Mouse (Mus musculus) neural tube, embryonic 12.5 days (tissue): Measurements from ENCODE around the gene Hspa8. TPM values are rescaled to one million over a fixed set of nuclear protein-coding genes. Genes with fewer than 3 reads are reported as not detected.
"Not testable (repeated sequence)": the region's sequence is repeated elsewhere in the genome, so short reads cannot be mapped to it uniquely, and the experiment has no call there.

Experiments used
- ATAC-seq: fragments of 200-750 bp; cut with Nextera tagmentation; 2 replicates; pipeline ENCODE4 v1.8.0; 2017; ENCODE audit warnings: low read depth, mild to moderate bottlenecking, moderate TSS enrichment, moderate library complexity; ENCODE audit not compliant: low FRiP score
- H3K27ac ChIP-seq: fragments of 300-500 bp; sonication (generic); 2 replicates; pipeline ENCODE4 v1.5.1; 2016
- H3K27me3 ChIP-seq: fragments of 300-500 bp; sonication (generic); replicated peaks from 2 replicates; pipeline ENCODE4 v1.6.1; 2016; ENCODE audit warnings: mild to moderate bottlenecking
- H3K36me3 ChIP-seq: fragments of 300-500 bp; sonication (generic); 2 replicates; pipeline ENCODE4 v1.6.1; 2016; ENCODE audit warnings: mild to moderate bottlenecking
- H3K4me1 ChIP-seq: fragments of 300-500 bp; sonication (generic); 2 replicates; pipeline ENCODE4 v1.6.1; 2016
- H3K4me2 ChIP-seq: fragments of 300-500 bp; sonication (generic); replicated peaks from 2 replicates; pipeline ENCODE4 v1.6.1; 2016; ENCODE audit warnings: mild to moderate bottlenecking
- H3K4me3 ChIP-seq: fragments of 300-500 bp; sonication (generic); 2 replicates; pipeline ENCODE4 v1.5.1; 2016
- H3K9ac ChIP-seq: fragments of 300-500 bp; sonication (generic); 2 replicates; pipeline ENCODE4 v1.6.1; 2016; ENCODE audit warnings: mild to moderate bottlenecking
- H3K9me3 ChIP-seq: fragments of 300-500 bp; sonication (generic); 2 replicates; pipeline ENCODE4 v1.6.1; 2016; ENCODE audit warnings: mild to moderate bottlenecking
- WGBS: fragments of 180-500 bp; shearing (Covaris S2); methylation state at CpG from one replicate; pipeline ENCODE4 v1.1.7; 2016; 5-methylcytosine and 5-hydroxymethylcytosine counted together
- polyA plus RNA-seq: library from polyadenylated mRNA; unstranded; fragments of >200 nt; fragmentation: Nextera tagmentation; extraction: Ambion mirVana; gene quantifications from 2 replicates; pipeline ENCODE4 v1.2.1, GENCODE M21; 2016

Hspa8 gene
- polyA plus RNA-seq, 1 experiment from 2014 or later, result 2,593 TPM

DNA sequence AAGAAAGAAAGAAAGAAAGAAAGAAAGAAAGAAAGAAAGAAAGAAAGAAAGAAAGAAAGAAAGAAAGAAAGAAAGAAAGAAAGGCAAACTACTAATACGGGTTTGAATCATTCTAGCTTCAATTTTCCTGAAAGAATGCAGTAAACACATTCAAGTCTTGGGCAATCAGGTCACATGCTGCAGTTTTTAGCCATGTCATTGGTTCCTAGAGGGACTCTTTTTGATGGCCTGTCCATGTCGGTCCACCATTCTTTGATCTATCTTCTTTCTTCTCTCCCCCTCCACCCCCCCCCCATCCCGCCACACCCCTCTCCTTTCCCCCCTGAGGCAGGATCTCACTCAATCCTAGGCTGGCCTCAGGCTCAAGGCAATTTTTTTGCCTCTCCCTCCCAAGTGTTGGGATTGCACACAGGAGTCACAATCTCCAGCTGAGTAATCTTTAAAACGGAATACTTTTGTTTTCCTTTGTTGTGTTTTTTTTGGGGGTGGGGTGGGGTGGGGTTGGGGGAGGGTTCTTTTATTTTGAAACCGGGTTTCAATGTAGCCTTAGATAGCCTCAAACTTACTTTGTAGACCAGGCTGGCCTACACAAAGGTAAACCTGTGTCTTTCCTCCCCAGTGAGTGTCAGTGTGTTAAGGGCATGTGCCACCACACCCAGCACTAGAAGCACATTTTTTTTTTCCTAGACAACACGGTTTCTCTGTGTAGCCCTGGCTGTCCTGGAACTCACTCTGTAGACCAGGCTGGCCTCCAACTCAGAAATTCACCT, 8.7 kb upstream of the Hspa8 start:
- H3K27me3 ChIP-seq, result no peaks in the 10 kb centered on the region
- H3K27ac ChIP-seq, result no peak overlapping the region
- no peaks in the 10 kb centered on the region for H3K4me1 ChIP-seq
- WGBS, result 65% methylated on average over 6 of the region's 6 CpGs
- H3K36me3 ChIP-seq, result no peaks in the 10 kb centered on the region
- no peak overlapping the region for H3K4me2 ChIP-seq
- ATAC-seq, result no peak
- H3K9ac ChIP-seq, result no peak overlapping the region
- no peaks in the 10 kb centered on the region for H3K9me3 ChIP-seq
- H3K4me3 ChIP-seq, result no peak overlapping the region

DNA sequence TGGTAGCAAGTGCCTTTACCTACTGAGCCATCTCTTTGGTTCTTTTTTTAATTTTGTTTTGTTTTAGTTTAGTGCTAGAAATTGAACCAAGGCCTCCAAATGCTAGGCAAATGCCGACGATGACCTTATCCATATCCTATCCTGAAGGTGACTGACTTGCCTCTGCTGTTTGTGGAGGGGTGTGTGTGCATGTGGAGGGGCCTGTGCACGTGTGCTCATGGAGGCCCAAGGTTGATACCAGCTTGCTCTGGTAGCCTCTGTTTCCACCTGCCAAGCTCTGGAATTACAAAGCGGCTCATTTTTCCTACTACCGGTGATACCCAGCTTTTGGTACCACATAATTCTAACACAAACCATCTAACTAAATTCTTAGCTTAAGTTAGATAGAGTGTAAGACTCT, 7.2 kb upstream of the Hspa8 start:
- no peaks in the 10 kb centered on the region for H3K4me1 ChIP-seq
- H3K36me3 ChIP-seq, result no peaks in the 10 kb centered on the region
- H3K4me2 ChIP-seq, result no peak overlapping the region
- no peak overlapping the region for H3K9ac ChIP-seq
- H3K4me3 ChIP-seq, result no peak overlapping the region
- no peaks in the 10 kb centered on the region for H3K27me3 ChIP-seq
- ATAC-seq, result no peak
- H3K9me3 ChIP-seq, result no peaks in the 10 kb centered on the region
- 96% methylated on average over 5 of the region's 5 CpGs for WGBS
- no peak overlapping the region for H3K27ac ChIP-seq

DNA sequence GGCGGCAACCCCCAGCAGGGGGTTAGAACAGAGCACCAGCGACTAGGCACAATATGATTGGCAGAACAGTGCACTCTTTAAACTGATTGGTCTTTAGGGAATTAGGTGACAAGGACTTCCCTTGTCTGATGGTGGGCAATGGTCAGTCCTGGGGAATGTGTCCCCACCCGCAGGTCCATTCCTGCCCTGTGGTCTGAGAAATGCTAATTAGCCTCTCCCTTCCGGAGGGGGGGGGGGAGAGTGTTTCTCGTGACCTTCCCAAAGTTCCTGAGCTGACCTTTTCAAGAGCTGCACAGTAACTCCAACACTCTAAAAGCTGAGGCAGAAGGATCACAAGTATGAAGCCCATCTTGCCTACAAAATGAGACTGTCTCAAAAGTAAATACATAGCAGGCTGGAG, 6.5 kb upstream of the Hspa8 start:
- Histone ChIP-seq H3K27me3 (no peaks in the 10 kb centered on the region), H3K9me3 (no peaks in the 10 kb centered on the region), H3K4me2 (no peak overlapping the region), H3K4me3 (no peak overlapping the region), H3K9ac (no peak overlapping the region), H3K4me1 (peaks cover 4% of the 10 kb centered on the region), H3K36me3 (no peaks in the 10 kb centered on the region), H3K27ac (no peak overlapping the region)
- WGBS, result 15% methylated on average over 5 of the region's 5 CpGs
- ATAC-seq, result no peak

DNA sequence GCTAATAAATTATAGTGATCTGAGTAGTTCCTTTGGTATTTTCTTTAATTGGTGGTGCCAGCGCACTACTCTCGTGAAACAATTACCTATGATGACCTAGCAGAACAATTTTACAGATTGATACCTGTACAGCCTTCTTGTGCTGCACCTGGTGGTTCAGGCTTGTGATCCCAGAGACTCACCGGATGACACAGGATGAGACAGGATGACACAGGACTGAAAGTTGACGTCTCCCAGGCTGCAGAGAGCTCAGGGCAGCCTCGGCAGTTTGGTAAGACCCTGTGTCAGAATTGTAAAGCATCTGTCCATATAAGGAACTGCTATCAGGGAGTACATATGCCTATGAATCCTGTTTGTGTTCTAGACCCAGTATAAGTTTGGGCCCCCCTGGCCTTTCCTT, 5.9 kb upstream of the Hspa8 start:
- no peak for ATAC-seq
- WGBS, result 71% methylated on average over 5 of the region's 5 CpGs
- Histone ChIP-seq H3K4me1 (peaks cover 4% of the 10 kb centered on the region), H3K9ac (no peak overlapping the region), H3K4me3 (no peak overlapping the region), H3K27ac (no peak overlapping the region), H3K36me3 (no peaks in the 10 kb centered on the region), H3K4me2 (no peak overlapping the region), H3K9me3 (no peaks in the 10 kb centered on the region), H3K27me3 (no peaks in the 10 kb centered on the region)

DNA sequence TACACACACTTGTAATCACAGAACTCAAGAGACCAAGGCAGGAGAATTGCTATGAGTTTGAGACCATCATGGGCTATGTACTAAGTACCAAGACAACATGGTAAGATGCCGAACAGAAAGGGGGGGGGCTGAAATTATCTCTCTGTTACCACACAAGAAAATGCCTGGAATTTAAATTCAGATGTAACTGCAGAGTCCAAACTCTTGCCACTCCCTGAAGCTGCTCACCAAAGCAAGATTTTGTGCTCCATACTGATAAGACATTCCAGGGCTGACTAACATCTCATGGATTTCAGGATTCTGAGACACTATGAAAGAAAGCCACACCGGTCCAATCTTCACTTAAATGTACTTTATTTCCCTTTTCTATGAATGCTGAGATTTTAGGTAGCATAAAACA, 5.2 kb upstream of the Hspa8 start:
- Histone ChIP-seq H3K27ac (no peak overlapping the region), H3K4me2 (no peak overlapping the region), H3K4me1 (peaks cover 4% of the 10 kb centered on the region), H3K9me3 (no peaks in the 10 kb centered on the region), H3K36me3 (no peaks in the 10 kb centered on the region), H3K9ac (no peak overlapping the region), H3K4me3 (no peak overlapping the region), H3K27me3 (no peaks in the 10 kb centered on the region)
- ATAC-seq, result no peak
- WGBS, result 82% methylated on average over 2 of the region's 2 CpGs

DNA sequence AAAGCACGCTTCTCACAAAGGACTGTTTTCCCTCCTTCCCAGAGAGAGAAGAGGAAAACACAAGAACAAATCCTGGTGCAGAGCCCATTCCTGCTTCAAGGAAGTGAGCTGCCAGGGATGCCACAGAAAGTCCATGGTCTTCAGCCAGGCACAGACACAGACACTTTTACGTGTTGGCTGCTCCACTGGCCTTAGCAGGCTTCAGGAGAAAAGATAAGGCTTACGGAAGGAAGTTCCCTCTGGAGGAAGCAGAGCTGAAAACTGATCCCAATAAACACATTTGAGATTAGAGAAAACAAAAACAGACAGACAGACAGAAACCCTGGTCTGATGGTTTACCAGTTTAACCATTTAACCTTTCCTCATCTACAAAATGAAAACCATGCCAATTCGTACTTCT, 4.7 kb upstream of the Hspa8 start:
- Histone ChIP-seq H3K27me3 (no peaks in the 10 kb centered on the region), H3K9ac (no peak overlapping the region), H3K27ac (no peak overlapping the region), H3K4me3 (no peak overlapping the region), H3K9me3 (no peaks in the 10 kb centered on the region), H3K4me2 (no peak overlapping the region), H3K36me3 (no peaks in the 10 kb centered on the region), H3K4me1 (peaks cover 4% of the 10 kb centered on the region)
- no peak for ATAC-seq
- WGBS, result 81% methylated on average over 4 of the region's 4 CpGs

DNA sequence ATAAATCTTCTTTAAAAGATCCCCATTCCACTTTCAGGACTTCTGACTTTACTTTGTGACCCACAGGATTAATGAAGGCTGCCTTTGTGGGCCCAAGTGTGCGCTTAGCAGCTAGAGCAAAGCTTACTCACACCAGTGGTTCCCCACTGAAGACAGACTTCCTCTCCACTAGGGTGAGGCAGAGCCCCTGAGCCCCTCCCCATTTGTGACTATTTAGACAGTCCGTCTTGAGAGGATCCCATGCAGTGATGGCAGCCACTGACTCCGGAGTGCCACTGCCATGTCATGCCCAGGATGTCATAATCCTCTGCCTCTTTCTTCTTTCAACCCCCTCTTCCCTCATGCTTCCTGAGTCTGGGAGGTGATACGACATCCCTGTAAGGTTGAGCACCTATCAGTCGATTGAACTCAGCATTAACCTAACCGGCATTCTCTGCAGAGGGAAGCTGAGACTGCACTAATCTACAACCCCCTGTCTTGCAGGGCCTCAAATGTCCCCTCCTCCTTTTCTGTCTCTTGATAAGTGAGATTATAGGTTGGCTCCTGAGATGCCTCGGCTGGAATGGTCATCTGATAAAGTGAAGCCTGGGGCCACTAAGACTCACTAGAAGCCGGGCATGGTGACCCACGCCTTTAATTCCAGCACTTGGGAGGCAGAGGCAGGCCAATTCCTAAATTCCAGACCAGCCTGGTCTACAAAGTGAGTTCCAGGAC, 2.4 kb upstream of the Hspa8 start:
- H3K27me3 ChIP-seq, result no peaks in the 10 kb centered on the region
- H3K4me1 ChIP-seq, result peaks cover 8% of the 10 kb centered on the region
- H3K27ac ChIP-seq, result no peak overlapping the region
- H3K4me3 ChIP-seq, result no peak overlapping the region
- H3K36me3 ChIP-seq, result peaks cover under 1% of the 10 kb centered on the region; the same call in 1 of the 2 replicates
- 82% methylated on average over 9 of the region's 9 CpGs for WGBS
- ATAC-seq, result no peak
- H3K9me3 ChIP-seq, result no peaks in the 10 kb centered on the region
- no peak overlapping the region for H3K4me2 ChIP-seq
- H3K9ac ChIP-seq, result no peak overlapping the region

DNA sequence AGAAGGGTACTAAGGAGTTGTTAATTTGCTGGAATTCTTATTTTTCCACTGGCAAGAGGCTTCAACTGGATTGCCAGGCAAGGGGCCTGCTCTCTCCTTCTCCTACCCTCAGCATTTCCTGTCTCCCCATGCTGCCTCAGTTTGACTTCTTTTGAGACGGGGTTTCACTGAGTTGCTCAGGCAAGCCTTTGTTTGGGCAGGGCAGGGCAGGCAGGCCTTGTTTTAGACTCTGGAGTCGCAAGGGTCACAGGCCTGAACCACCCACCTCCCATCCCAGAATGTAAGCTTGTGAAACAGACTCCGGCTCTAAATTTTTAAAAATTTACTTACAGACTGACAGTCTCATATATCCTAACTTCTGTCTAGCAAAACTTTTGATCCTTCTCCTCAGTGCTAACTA, 1.7 kb upstream of the Hspa8 start:
- 36% methylated on average over 3 of the region's 3 CpGs for WGBS
- peak overlapping the region; percentile 67; the same call in 1 of the 2 replicates for H3K4me2 ChIP-seq
- H3K27me3 ChIP-seq, result no peaks in the 10 kb centered on the region
- no peak overlapping the region for H3K4me3 ChIP-seq
- H3K27ac ChIP-seq, result peak overlapping the region; percentile 94; the same call in 1 of the 2 replicates
- no peaks in the 10 kb centered on the region for H3K9me3 ChIP-seq
- H3K36me3 ChIP-seq, result peaks cover 8% of the 10 kb centered on the region
- H3K4me1 ChIP-seq, result peaks cover 13% of the 10 kb centered on the region
- ATAC-seq, result no peak
- no peak overlapping the region for H3K9ac ChIP-seq

DNA sequence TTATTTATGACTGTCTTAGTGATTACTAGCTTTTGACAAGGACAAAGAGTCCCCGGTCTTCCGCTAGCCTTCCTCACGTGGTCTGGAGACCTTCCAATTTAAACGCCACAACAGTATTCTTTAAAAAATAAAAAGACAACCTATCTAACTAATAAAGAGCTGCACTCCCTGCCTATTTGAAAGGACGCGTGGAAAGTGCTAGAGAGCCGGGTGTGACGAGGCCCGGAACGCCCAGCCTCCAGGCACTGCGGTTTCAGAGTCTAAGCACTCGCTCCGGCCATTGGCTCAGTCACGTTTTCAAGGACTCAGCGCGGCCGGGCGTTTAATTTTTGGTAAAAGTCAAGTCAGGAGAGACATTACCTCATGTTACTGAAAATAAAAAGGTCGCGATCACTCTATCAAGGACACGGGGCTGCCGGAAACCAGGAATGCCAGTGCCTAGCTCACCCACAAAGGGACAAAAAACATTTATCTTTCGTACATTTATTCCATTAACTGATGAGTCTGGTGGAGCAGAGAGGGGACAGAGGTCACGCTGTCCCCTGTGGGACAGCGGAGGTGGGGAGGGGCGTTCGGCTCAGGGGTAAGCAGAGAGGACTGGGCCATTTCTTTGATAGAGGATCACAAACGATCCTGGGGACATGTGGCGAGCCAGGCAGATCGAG, 815 bp upstream of the Hspa8 start:
- Histone ChIP-seq H3K9me3 (no peaks in the 10 kb centered on the region), H3K4me3 (peak overlapping the region; percentile 46), H3K4me1 (peaks cover 18% of the 10 kb centered on the region), H3K9ac (peak overlapping the region; percentile 77), H3K27ac (peak overlapping the region; percentile 94), H3K27me3 (no peaks in the 10 kb centered on the region), H3K4me2 (peak overlapping the region; percentile 67), H3K36me3 (peaks cover 15% of the 10 kb centered on the region)
- peak; percentile 55 for ATAC-seq
- under 1% methylated on average over 30 of the region's 30 CpGs for WGBS

DNA sequence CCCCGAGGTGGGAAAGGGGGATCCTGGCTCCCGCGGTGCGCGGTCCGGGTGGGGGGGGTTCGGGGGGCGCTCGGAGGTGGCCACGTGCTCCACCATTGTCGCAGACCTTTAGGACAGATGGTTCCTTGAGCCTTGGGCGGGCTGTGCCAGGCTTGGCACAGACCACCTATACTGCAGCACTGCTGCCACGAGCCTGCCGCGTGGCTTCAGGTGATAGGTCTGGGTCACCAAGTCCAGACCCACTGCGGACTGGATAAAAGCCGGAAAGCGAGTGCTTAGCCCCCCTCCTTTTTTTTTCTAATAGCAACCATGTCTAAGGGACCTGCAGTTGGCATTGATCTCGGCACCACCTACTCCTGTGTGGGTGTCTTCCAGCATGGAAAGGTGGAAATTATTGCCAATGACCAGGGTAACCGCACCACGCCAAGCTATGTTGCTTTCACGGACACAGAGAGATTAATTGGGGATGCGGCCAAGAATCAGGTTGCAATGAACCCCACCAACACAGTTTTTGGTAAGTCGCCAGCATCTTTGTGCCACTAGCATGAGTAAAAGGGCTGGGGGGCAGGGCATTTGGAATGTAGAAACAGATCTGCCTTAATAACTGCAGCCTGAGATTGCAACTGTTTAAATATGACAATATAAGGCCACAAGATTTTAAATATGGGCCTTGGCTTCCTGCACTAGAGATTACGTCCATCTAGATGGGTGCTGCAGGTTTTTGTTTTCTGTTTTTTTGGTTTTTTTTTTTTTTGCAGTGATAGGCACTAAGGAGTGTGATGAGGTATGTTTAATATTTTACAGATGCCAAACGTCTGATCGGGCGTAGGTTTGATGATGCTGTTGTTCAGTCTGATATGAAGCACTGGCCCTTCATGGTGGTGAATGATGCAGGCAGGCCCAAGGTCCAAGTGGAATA, 1.1 kb downstream of the Hspa8 start:
- Histone ChIP-seq H3K4me2 (peak overlapping the region; percentile 63), H3K27ac (peak overlapping the region; percentile 91), H3K4me3 (peak overlapping the region; percentile 98), H3K9ac (peak overlapping the region; percentile 99), H3K4me1 (peaks cover 31% of the 10 kb centered on the region), H3K36me3 (peaks cover 31% of the 10 kb centered on the region)
- H3K27me3 ChIP-seq, H3K9me3 ChIP-seq: not testable (repeated sequence)
- WGBS, result under 1% methylated on average over 28 of the region's 28 CpGs
- peak; percentile 23 for ATAC-seq

DNA sequence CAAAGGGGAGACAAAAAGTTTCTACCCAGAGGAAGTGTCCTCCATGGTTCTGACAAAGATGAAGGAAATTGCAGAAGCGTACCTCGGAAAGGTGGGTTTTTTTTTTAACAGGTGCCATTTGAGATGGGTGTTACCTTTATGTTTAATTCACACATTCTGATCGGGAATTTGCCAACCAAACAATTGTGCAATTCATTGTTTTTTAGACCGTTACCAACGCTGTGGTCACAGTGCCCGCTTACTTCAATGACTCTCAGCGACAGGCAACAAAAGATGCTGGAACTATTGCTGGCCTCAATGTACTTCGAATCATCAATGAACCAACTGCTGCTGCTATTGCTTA, 1.7 kb downstream of the Hspa8 start:
- H3K27me3 ChIP-seq, ATAC-seq, H3K9me3 ChIP-seq, H3K27ac ChIP-seq: not testable (repeated sequence)
- H3K4me2 ChIP-seq, result peak overlapping the region; percentile 63
- H3K9ac ChIP-seq, result peak overlapping the region; percentile 99
- peak overlapping the region; percentile 98 for H3K4me3 ChIP-seq
- peaks cover 37% of the 10 kb centered on the region for H3K4me1 ChIP-seq
- WGBS, result 6% methylated on average over 8 of the region's 8 CpGs
- peaks cover 35% of the 10 kb centered on the region for H3K36me3 ChIP-seq

DNA sequence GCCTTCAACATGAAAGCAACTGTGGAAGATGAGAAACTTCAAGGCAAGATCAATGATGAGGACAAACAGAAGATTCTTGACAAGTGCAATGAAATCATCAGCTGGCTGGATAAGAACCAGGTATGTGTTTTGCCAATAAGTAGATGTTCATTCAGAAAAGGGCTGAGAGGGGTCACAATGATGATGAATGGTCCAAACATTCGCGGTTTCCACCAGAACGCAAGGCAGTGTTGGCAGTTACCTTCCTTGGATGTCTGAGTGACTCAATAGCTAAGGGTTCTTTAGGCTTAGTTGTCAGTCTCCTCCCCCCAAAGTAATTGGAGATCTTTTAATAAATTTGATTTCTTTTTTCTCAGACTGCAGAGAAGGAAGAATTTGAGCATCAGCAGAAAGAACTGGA, 3.8 kb downstream of the Hspa8 start:
- not testable (repeated sequence) for H3K4me3 ChIP-seq, H3K27me3 ChIP-seq, ATAC-seq, H3K27ac ChIP-seq, H3K9me3 ChIP-seq, H3K9ac ChIP-seq
- Histone ChIP-seq H3K4me2 (peak overlapping the region; percentile 47; the same call in 1 of the 2 replicates), H3K4me1 (peaks cover 43% of the 10 kb centered on the region), H3K36me3 (peaks cover 35% of the 10 kb centered on the region)
- WGBS, result 67% methylated on average over 3 of the region's 3 CpGs
